Mouse (Mus musculus) layer of hippocampus, adult 18-20 months (tissue): ENCODE measurements around the gene Zmynd15. TPM values are rescaled to one million over a fixed set of nuclear protein-coding genes. Genes with fewer than 3 reads are reported as not detected.

Experiments
- DNase-seq, 2 experiments: peaks; one replicate each; pipeline ENCODE4 v3.0.0; 2022; ENCODE audit warnings: low spot score in 2 of 2
- microRNA-seq, 2 experiments: library from miRNA; unstranded; fragments of <30 nt; microRNA quantifications; one replicate each; pipeline ENCODE4 v1.2.0; 2021
- total RNA-seq, 2 experiments: library from RNA; stranded (reverse); gene quantifications; 2 replicates each; pipeline ENCODE4 v1.2.3; 2021

The Zmynd15 gene
- total RNA-seq, 2 experiments from 2014 or later: 0.20 to 0.27 TPM

DNA sequence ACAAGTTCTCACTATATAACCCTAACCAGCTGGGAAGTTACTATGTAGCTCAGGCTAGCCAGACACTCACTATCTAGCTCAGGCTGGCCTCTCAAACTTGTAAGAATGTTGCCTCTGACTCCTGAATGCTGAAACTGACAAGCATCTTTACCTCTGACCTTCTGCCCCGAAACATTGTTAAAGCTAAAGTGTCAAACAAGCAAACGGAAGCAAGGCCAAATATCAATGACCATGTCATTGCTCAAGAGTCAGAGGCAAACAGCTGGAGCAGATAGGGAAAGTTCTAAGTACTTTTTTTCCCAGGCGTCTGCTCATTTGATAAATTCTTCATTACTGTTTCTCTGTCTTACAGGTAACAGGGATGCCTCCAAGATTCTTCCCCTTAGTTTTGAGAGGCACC, 42.8 kb downstream of the Zmynd15 start:
- no peak for DNase-seq

- no peak for DNase-seq
Measured at GRCm38 (mm10) chr11:70504970-70505369, 45.7 kb downstream of the Zmynd15 start, which contains the start of gene Tm4sf5. Gene Tm4sf5 (plus strand): TSS chr11:70505244.

GRCm38 (mm10) chr11:70506385-70506784, 47.2 kb downstream of the Zmynd15 start:
- DNase-seq: peak in 1 of 2 experiments; percentile 58

DNA sequence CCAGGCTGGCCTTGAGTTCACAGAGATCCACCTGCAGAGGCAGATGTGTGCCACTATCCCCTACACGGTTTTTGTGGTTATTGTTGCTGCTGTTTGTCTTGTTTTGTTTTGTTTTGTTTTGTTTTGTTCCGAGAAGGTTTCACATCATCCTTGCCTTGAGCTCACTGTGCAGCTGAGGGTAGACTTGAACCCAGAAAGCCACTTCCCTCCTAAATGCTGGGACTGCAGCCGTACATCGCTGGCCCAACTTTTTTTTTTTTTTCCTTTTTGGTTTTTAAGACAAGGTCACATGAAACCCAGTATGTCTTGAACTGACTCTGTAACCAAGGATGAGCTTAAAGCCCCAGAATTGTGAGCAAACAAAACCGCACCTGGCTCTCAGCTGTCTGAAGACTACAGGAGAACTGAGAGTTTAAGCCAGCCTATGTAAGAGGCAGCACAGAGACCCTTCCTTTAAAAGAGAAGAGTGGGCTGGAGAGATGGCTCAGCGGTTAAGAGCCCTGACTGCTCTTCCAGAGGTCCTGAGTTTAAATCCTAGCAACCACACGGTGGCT, 47.8 kb downstream of the Zmynd15 start:
- DNase-seq: no peak

DNA sequence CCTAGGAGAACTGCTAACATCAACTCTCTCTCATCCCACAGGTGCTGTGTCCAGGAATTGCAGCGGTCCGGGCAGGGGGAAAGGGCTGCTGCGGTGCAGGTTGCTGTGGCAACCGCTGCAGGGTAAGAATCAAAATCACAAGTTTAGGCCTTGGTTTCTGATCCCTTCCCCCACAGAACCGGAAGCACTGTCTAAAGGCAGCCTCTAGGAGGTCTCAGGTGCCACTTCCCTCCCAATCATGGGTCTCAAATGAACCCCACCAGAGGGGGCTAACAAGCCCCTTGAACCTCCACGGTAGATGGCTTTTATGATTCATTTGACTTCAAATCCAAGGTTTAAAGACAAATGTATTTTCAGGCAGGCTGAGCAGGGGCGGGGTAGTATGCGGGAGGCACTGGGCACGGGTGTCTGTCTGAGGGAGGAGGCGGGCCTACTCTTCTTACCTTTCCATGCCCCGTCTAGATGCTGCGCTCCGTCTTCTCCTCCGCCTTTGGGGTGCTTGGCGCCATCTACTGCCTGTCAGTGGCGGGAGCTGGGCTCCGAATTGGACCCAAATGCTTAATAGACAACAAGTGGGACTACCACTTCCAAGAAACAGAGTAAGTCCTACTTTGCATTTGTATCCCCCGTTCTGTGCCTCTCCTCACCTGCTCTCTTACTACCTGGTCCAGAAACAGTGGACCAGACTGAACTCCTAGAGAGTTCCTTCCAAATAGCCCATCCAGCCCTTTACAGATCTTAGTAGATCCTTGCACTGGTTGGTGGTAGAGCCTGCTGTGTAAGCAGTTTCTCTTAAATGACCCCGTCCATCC, 50.7 kb downstream of the Zmynd15 start:
- peak in 1 of 2 experiments; percentile 59 for DNase-seq

GRCm38 (mm10) chr11:70511242-70511641, 52.0 kb downstream of the Zmynd15 start:
- no peak for DNase-seq

- DNase-seq: no peak
Measured at GRCm38 (mm10) chr11:70511825-70512224, 52.6 kb downstream of the Zmynd15 start.

- no peak for DNase-seq
Measured at GRCm38 (mm10) chr11:70512709-70513342, 53.6 kb downstream of the Zmynd15 start.

DNA sequence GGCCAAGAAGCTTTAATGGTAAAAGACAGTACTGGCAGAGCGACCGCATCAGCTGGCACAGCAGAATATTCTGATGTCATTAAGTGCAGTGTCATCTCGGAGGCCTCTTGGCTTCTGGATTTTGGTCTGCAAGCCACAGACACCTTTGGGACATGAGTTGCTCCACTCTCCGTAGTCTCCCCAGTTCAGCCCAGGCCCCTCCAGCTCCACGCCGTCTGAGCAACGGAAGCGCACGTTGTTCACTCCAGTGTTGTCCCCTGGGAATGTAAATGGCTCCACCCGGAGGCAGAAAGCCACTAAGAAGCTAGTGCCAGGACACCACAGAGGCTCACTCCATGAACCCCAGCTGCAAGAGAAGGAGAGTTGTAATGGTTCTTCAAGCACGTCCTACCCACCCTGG, 54.3 kb downstream of the Zmynd15 start:
- DNase-seq: no peak

DNA sequence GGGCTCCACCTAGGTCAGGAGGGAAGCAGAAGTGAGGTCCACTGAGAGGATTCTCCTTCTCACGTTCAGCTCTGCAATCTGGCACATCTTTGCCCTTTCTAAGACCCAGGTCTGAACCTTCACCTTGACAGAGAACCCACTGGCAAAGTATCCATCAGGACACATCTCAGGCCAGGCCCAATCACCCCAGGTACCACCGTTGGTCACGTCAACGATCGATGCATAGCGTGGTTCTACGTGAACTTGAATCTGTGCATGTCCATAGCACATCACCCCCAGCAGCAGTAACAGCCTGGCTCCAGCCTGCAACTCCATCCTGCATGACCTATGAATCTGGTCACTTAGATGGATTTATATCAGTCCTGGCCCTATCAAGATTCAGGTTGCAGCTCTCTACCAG, 55.1 kb downstream of the Zmynd15 start, which contains the start of gene Vmo1:
Vmo1 (minus strand) TSS at position 329 of the 400 bp plus-strand sequence.
- DNase-seq: no peak

Small RNA genes lying within 50 kb of the gene (microRNA-seq; reads per million reads assigned to microRNA genes)
- 0.74 to 1.8 reads per million in 2 experiments for gene Mir7115

Other genes with a start within 250 kb of the Zmynd15 start
- 10 to 100 TPM; 28.6 to 30.6 TPM for gene Slc16a11, start 246.7 kb upstream of the Zmynd15 start, total RNA-seq
- 1 to 10 TPM; 6.2 to 9.0 TPM for gene Slc16a13, start 238.4 kb upstream of the Zmynd15 start, total RNA-seq
- gene Bcl6b, start 229.6 kb upstream of the Zmynd15 start, total RNA-seq: 1 to 10 TPM in 1 of 2 experiments, under 1 TPM in 1; 0.92 to 1.1 TPM
- gene 0610010K14Rik, start 221.5 kb upstream of the Zmynd15 start, total RNA-seq: 10 to 100 TPM; 39.7 to 45.9 TPM
- 1 to 10 TPM; 5.6 to 6.7 TPM for gene Gm21988, start 219.6 kb upstream of the Zmynd15 start, total RNA-seq
- gene Rnasek, start 219.6 kb upstream of the Zmynd15 start, total RNA-seq: 100 to 1,000 TPM; 262 to 272 TPM
- gene Alox12, start 204.1 kb upstream of the Zmynd15 start, total RNA-seq: under 1 TPM; 0.15 to 0.27 TPM
- gene Alox12e, start 136.8 kb upstream of the Zmynd15 start, total RNA-seq: not detected
- gene Alox15, start 107.4 kb upstream of the Zmynd15 start, total RNA-seq: under 1 TPM in 1 of 2 experiments, not detected in 1; 0.17 TPM
- gene Pelp1, start 49.4 kb upstream of the Zmynd15 start, total RNA-seq: 10 to 100 TPM; 32.0 to 37.2 TPM
- gene Arrb2, start 26.8 kb upstream of the Zmynd15 start, total RNA-seq: 100 to 1,000 TPM in 1 of 2 experiments, 10 to 100 TPM in 1; 93.5 to 100 TPM
- gene Med11, start 7.5 kb upstream of the Zmynd15 start, total RNA-seq: 10 to 100 TPM; 13.7 to 16.7 TPM
- gene Cxcl16, start 551 bp downstream of the Zmynd15 start, total RNA-seq: 1 to 10 TPM in 1 of 2 experiments, under 1 TPM in 1; 0.82 to 1.3 TPM
- gene Tm4sf5, start 45.8 kb downstream of the Zmynd15 start, total RNA-seq: not detected
- gene Vmo1, start 55.2 kb downstream of the Zmynd15 start, total RNA-seq: not detected
- not detected for gene Gltpd2, start 59.8 kb downstream of the Zmynd15 start, total RNA-seq
- gene Psmb6, start 65.9 kb downstream of the Zmynd15 start, total RNA-seq: 100 to 1,000 TPM; 198 TPM
- not detected for gene Gm40193, start 73.5 kb downstream of the Zmynd15 start, total RNA-seq
- gene Pld2, start 80.6 kb downstream of the Zmynd15 start, total RNA-seq: 10 to 100 TPM; 16.7 to 17.8 TPM
- 100 to 1,000 TPM; 477 to 515 TPM for gene Mink1, start 103.4 kb downstream of the Zmynd15 start, total RNA-seq
- under 1 TPM; 0.58 to 0.77 TPM for gene 4930544D05Rik, start 156.4 kb downstream of the Zmynd15 start, total RNA-seq
- gene Chrne, start 159.8 kb downstream of the Zmynd15 start, total RNA-seq: not detected
- not detected for gene Gp1ba, start 179.7 kb downstream of the Zmynd15 start, total RNA-seq
- 10 to 100 TPM; 88.7 to 91.8 TPM for gene Rnf167, start 187.8 kb downstream of the Zmynd15 start, total RNA-seq
- gene Slc25a11, start 188.0 kb downstream of the Zmynd15 start, total RNA-seq: 100 to 1,000 TPM; 121 to 123 TPM
- gene Pfn1, start 195.2 kb downstream of the Zmynd15 start, total RNA-seq: 100 to 1,000 TPM; 326 to 341 TPM
- 1 to 10 TPM; 6.0 to 9.9 TPM for gene Eno3, start 197.8 kb downstream of the Zmynd15 start, total RNA-seq
- gene Spag7, start 210.0 kb downstream of the Zmynd15 start, total RNA-seq: 10 to 100 TPM; 50.5 to 51.9 TPM
- gene Camta2, start 228.7 kb downstream of the Zmynd15 start, total RNA-seq: 100 to 1,000 TPM; 330 to 389 TPM
- 1 to 10 TPM; 3.7 to 4.3 TPM for gene Inca1, start 240.7 kb downstream of the Zmynd15 start, total RNA-seq
- 10 to 100 TPM; 70.4 to 82.8 TPM for gene Kif1c, start 241.1 kb downstream of the Zmynd15 start, total RNA-seq